Mouse (Mus musculus) hindbrain, embryonic 11.5 days (tissue): ENCODE data around the gene Metap2. TPM values are rescaled to one million over a fixed set of nuclear protein-coding genes. Genes with fewer than 3 reads are reported as not detected.

Experiments
- ATAC-seq: fragments of 200-750 bp; cut with Nextera tagmentation; 2 replicates; pipeline ENCODE4 v1.8.0; 2017; ENCODE audit warnings: mild to moderate bottlenecking, moderate TSS enrichment, moderate library complexity; ENCODE audit not compliant: low FRiP score
- DNase-seq: peaks from one replicate; pipeline ENCODE4 v3.0.0-alpha.2; 2015; ENCODE audit warnings: low spot score
- H3K27ac ChIP-seq: fragments of 300-500 bp; sonication (generic); 2 replicates; pipeline ENCODE4 v1.5.1; 2014; ENCODE audit warnings: mild to moderate bottlenecking, low read depth, low read length
- H3K27me3 ChIP-seq: fragments of 300-500 bp; sonication (generic); 2 replicates; pipeline ENCODE4 v1.6.1; 2014; ENCODE audit warnings: mild to moderate bottlenecking, low read length, moderate library complexity, mixed read lengths; ENCODE audit not compliant: control insufficient read depth, insufficient read depth
- H3K36me3 ChIP-seq: fragments of 300-500 bp; sonication (generic); 2 replicates; pipeline ENCODE4 v1.6.1; 2014; ENCODE audit warnings: mild to moderate bottlenecking, low read length, moderate library complexity, mixed read lengths; ENCODE audit not compliant: control insufficient read depth, insufficient read depth
- H3K4me1 ChIP-seq: fragments of 300-500 bp; sonication (generic); replicated peaks from 2 replicates; pipeline ENCODE4 v1.6.1; 2014; ENCODE audit warnings: low read length, mixed read lengths; ENCODE audit not compliant: control insufficient read depth, insufficient read depth
- H3K4me2 ChIP-seq: fragments of 300-500 bp; sonication (generic); replicated peaks from 2 replicates; pipeline ENCODE4 v1.6.1; 2014; ENCODE audit warnings: mild to moderate bottlenecking, low read depth, low read length
- H3K4me3 ChIP-seq: fragments of 300-500 bp; sonication (generic); 2 replicates; pipeline ENCODE4 v1.5.1; 2014; ENCODE audit warnings: low read depth, low read length
- H3K9ac ChIP-seq: fragments of 300-500 bp; sonication (generic); 2 replicates; pipeline ENCODE4 v1.6.1; 2014; ENCODE audit warnings: low read depth, low read length
- H3K9me3 ChIP-seq: fragments of 300-500 bp; sonication (generic); 2 replicates; pipeline ENCODE4 v1.6.1; 2016; ENCODE audit warnings: low read length; ENCODE audit not compliant: control insufficient read depth
- WGBS: fragments of 180-500 bp; shearing (Covaris S2); extraction: QIAGEN DNeasy Blood & Tissue Kit; methylation state at CpG from one replicate; pipeline ENCODE4 v1.1.7; 2014; 5-methylcytosine and 5-hydroxymethylcytosine counted together
- polyA plus RNA-seq: library from polyadenylated mRNA; unstranded; fragments of >200 nt; fragmentation: Nextera tagmentation; extraction: Ambion mirVana; gene quantifications from 2 replicates; pipeline ENCODE4 v1.2.1, GENCODE M21; 2014

Gene Metap2
- polyA plus RNA-seq, result 236 and 240 TPM in 2 replicates

DNA sequence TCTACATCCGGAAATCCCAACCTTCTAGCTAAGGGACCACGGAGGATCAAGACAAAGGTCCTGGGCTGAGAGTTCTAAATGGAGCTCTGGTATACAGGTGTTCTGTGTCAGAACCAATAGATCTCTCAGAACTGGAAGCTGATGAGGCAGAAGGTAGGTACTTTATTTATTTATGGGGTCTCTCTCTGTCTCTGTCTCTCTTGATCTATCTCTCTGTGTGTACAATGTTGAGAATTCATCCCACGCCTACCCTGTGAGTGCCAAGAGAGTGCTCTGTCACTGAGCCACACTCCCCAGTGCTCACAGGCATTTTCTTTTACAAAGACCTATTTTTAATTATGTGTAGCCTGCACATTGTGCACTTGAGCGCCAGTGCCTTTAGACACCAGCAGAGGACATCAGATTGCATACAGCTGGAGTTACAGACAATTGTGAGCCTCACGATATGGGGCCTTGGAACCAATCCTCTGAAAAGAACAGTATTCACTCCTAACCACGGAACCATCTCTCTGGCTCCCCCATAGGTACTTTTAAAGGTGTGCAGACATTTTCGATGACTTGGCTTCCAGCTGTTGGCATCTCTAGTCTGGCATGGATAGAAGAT lies at the start of gene Metap2:
Metap2 (minus strand) TSS at position 51 of the 604 bp plus-strand sequence.
- Histone ChIP-seq H3K4me2 (no peak within 1 kb of the TSS), H3K9me3 (no peaks in the 10 kb centered on the region), H3K36me3 (no peaks in the 10 kb centered on the region), H3K27me3 (no peaks in the 10 kb centered on the region), H3K4me3 (no peak within 1 kb of the TSS), H3K27ac (no peak within 1 kb of the TSS), H3K4me1 (no peaks in the 10 kb centered on the region), H3K9ac (no peak within 1 kb of the TSS)
- DNase-seq, result no peak
- WGBS, result 77% methylated on average over 7 of the region's 7 CpGs
- no peak for ATAC-seq

DNA sequence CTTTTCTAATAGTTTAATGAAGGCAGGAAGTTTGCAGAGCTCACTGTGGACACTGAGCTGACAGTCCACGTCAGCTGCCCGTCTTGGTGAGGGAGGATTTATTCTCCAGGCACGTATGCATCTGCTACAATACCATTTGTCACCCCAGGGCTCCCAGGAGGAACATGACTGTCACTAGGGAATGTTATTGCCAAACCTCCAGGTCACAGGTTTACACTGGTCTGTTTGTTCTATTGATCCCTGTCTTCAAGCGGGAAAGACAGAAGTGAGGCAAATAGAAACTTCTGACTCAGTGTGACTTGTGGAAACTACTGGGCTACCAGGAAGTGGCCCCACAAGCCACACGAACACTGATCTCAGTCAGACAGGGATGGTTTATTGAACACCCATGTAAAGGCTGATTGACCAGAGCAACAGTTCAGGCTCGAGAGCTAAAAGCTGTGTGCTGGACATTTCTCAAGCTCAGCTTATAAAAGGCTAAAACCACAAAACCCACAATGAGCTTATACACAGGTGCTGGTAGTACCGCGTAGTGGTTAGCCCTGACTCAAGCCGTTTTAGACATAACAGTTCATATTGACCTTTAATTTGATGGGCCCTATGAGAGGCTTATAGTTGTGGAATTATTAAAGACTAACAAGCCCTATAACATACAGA lies 49.1 kb upstream of the Metap2 start:
- no peak overlapping the region for H3K27ac ChIP-seq
- H3K27me3 ChIP-seq, result no peaks in the 10 kb centered on the region
- no peaks in the 10 kb centered on the region for H3K4me1 ChIP-seq
- DNase-seq, result no peak
- H3K36me3 ChIP-seq, result no peaks in the 10 kb centered on the region
- no peaks in the 10 kb centered on the region for H3K9me3 ChIP-seq
- 69% methylated on average over 9 of the region's 9 CpGs for WGBS
- no peak for ATAC-seq
- no peak overlapping the region for H3K4me2 ChIP-seq
- no peak overlapping the region for H3K9ac ChIP-seq
- H3K4me3 ChIP-seq, result no peak overlapping the region

DNA sequence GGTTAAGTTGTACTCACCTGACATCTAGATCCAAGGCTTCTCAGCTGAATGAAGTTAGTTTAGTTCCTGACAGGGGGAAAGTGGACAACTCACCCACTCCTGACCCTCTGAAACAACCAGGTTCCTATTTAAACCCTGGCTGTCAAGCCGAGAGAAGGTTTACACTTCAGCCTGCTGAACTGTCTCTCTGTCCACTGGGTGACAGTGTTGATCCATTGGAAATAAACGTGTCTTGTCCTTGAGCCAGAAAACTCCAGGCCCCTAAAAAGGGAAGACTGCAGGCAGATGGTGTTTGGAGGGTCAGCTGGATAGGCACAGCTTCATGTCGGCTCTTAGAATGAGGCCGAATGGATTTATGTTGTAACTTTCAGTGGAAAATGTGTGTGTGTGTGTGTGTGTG lies 48.5 kb upstream of the Metap2 start:
- Histone ChIP-seq H3K4me3 (no peak overlapping the region), H3K36me3 (no peaks in the 10 kb centered on the region), H3K4me2 (no peak overlapping the region), H3K27me3 (no peaks in the 10 kb centered on the region), H3K27ac (no peak overlapping the region), H3K4me1 (no peaks in the 10 kb centered on the region), H3K9ac (no peak overlapping the region), H3K9me3 (no peaks in the 10 kb centered on the region)
- no peak for ATAC-seq
- peak; percentile 29 for DNase-seq
- 58% methylated on average over 4 of the region's 4 CpGs for WGBS

DNA sequence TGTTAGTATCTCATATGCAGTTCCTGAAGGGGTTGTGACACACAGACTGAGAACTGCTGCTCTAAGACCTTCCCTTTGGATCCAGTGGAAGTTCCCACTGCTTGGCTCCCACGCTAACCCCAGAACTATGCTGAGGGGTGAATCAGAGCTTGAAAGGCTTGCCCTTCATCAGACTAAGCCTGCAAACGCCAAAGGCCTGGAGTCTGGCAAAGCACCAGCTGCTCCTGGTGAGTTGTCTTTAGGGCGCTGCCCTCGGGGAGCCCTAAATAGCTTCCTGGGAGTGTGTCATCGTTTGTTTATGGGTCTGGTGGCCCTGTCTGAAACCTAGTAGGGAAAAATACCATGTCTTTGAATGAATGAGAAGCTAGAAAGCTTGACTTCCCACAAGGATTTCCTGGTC lies 47.3 kb upstream of the Metap2 start:
- no peak overlapping the region for H3K27ac ChIP-seq
- H3K9me3 ChIP-seq, result no peaks in the 10 kb centered on the region
- no peak for DNase-seq
- no peak overlapping the region for H3K4me3 ChIP-seq
- H3K9ac ChIP-seq, result no peak overlapping the region
- H3K4me1 ChIP-seq, result no peaks in the 10 kb centered on the region
- H3K4me2 ChIP-seq, result no peak overlapping the region
- no peaks in the 10 kb centered on the region for H3K27me3 ChIP-seq
- no peak for ATAC-seq
- no peaks in the 10 kb centered on the region for H3K36me3 ChIP-seq
- WGBS, result 64% methylated on average over 5 of the region's 5 CpGs

DNA sequence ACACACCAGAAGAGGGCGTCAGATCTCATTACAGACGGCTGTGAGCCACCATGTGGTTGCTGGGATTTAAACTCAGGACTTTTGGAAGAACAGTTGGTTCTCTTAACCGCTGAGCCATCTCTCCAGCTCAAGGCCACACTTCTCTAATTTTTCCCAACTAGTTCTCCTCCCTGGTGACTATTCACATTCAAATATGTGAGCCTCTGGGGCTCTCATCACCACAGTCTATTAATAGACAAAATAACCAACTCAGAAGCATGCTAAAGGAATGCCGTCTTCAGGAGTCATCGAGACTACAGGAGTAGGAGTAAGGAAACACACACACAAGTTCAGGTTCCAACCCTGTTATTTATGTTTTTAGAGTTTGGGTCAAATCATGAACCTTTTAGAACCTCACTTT lies 43.4 kb upstream of the Metap2 start:
- 84% methylated on average over 5 of the region's 5 CpGs for WGBS
- H3K27me3 ChIP-seq, result no peaks in the 10 kb centered on the region
- H3K36me3 ChIP-seq, result no peaks in the 10 kb centered on the region
- H3K4me2 ChIP-seq, result no peak overlapping the region
- no peaks in the 10 kb centered on the region for H3K9me3 ChIP-seq
- ATAC-seq (no peak), DNase-seq (no peak)
- no peak overlapping the region for H3K9ac ChIP-seq
- H3K27ac ChIP-seq, result no peak overlapping the region
- no peaks in the 10 kb centered on the region for H3K4me1 ChIP-seq
- H3K4me3 ChIP-seq, result no peak overlapping the region

DNA sequence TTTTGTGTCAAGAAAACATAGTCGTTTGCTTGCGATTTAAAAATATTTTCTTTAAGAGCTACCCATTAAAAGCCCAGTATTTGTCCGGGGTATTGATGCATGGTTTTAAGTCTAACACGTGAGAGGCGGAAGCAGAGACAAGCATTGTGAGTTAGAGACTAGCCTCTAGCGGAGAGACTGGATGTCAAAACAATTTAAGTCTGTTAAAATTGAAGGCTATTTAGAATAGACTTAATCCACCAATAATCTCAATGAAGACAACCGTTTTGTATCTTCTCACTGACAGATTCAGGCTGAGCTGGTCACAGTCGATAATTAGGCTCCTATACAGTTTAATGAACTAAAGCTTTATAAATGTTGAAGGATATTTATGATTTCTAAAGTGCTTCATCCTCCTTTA lies 42.8 kb upstream of the Metap2 start:
- Histone ChIP-seq H3K27me3 (no peaks in the 10 kb centered on the region), H3K4me2 (no peak overlapping the region), H3K4me1 (no peaks in the 10 kb centered on the region), H3K9me3 (no peaks in the 10 kb centered on the region), H3K27ac (no peak overlapping the region), H3K36me3 (no peaks in the 10 kb centered on the region), H3K4me3 (no peak overlapping the region), H3K9ac (no peak overlapping the region)
- no peak for DNase-seq
- no peak for ATAC-seq
- WGBS, result 93% methylated on average over 8 of the region's 8 CpGs

DNA sequence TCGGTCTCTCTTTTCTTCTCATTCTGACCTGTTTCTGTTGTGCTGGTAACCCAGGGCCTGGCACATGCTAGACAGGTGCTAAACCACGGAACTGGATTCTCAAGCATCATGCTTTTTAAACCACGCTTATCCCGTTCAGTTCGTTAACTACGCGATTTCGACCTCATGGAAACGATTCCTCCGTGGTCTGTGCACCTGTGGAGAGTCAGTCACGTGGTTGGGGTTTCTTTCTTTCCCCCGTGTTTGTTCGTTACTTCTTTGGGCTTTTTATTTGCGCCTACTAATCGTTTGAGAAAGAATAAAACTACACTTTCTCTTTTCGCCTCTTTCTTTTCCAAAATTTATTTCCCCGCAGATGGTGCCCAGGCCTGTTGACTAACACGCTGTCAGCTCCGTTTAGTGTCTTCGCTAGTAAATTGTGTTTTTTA lies 42.0 kb upstream of the Metap2 start:
- H3K9ac ChIP-seq, result no peak overlapping the region
- H3K36me3 ChIP-seq, result no peaks in the 10 kb centered on the region
- DNase-seq (no peak), ATAC-seq (no peak)
- no peak overlapping the region for H3K4me3 ChIP-seq
- no peak overlapping the region for H3K27ac ChIP-seq
- 89% methylated on average over 20 of the region's 20 CpGs for WGBS
- H3K27me3 ChIP-seq, result no peaks in the 10 kb centered on the region
- no peaks in the 10 kb centered on the region for H3K9me3 ChIP-seq
- H3K4me1 ChIP-seq, result no peaks in the 10 kb centered on the region
- H3K4me2 ChIP-seq, result no peak overlapping the region

DNA sequence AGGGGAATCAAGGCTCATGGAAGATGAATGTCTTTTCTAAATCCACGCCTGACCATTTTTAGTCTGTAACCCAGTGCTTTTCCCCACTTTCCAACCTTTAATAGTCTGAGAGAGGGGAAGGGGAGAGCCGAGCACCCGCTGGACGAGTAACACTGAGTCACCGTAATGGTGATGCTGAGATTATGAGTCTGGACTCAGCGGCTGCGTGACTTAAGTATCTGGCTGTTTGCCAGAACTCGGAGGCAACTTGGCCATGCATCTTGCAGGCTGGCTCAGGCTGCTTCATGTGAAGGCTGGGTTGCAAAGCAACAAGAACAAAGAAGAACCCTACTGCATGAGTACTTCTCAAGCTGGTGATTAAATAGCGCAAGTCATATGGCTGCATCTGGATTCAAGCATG lies 37.1 kb upstream of the Metap2 start:
- Histone ChIP-seq H3K4me3 (no peak overlapping the region), H3K9ac (no peak overlapping the region), H3K27me3 (no peaks in the 10 kb centered on the region), H3K4me1 (no peaks in the 10 kb centered on the region), H3K4me2 (no peak overlapping the region), H3K9me3 (no peaks in the 10 kb centered on the region), H3K36me3 (no peaks in the 10 kb centered on the region), H3K27ac (no peak overlapping the region)
- 89% methylated on average over 9 of the region's 9 CpGs for WGBS
- DNase-seq, result no peak
- no peak for ATAC-seq

DNA sequence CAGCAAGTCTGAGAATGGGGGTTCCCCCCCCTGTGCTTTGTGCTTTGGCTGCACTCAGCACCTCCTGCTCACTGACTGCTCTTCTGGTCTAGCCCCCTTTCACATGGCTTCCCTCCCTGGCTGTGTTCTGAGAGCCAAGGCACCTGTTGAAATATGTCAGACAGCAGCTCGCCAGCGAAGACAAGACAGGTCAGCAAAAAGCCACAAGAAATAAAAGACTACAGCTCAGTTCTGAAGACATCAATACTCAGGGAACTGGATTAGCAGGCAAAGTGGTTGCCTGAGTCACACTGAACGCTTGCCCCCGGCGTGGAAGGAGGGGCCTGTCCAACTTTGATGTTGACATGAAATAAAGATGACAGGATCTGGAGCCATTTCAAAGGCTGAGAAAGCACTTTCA lies 36.0 kb upstream of the Metap2 start:
- Histone ChIP-seq H3K27me3 (no peaks in the 10 kb centered on the region), H3K4me2 (no peak overlapping the region), H3K36me3 (no peaks in the 10 kb centered on the region), H3K9ac (no peak overlapping the region), H3K27ac (no peak overlapping the region), H3K4me3 (no peak overlapping the region), H3K4me1 (no peaks in the 10 kb centered on the region), H3K9me3 (no peaks in the 10 kb centered on the region)
- DNase-seq (no peak), ATAC-seq (no peak)
- WGBS, result 75% methylated on average over 5 of the region's 5 CpGs
